Mouse (Mus musculus): ENCODE data around the gene Mterf1a. TPM values are rescaled to one million over a fixed set of nuclear protein-coding genes. Genes with fewer than 3 reads are reported as not detected.
"Not testable (repeated sequence)": the region's sequence is repeated elsewhere in the genome, so short reads cannot be mapped to it uniquely, and the experiment has no call there.

Gene Mterf1a
- 0.77 and 1.4 TPM in 2 replicates for polyA plus RNA-seq (2012; rRNA removed)

DNA sequence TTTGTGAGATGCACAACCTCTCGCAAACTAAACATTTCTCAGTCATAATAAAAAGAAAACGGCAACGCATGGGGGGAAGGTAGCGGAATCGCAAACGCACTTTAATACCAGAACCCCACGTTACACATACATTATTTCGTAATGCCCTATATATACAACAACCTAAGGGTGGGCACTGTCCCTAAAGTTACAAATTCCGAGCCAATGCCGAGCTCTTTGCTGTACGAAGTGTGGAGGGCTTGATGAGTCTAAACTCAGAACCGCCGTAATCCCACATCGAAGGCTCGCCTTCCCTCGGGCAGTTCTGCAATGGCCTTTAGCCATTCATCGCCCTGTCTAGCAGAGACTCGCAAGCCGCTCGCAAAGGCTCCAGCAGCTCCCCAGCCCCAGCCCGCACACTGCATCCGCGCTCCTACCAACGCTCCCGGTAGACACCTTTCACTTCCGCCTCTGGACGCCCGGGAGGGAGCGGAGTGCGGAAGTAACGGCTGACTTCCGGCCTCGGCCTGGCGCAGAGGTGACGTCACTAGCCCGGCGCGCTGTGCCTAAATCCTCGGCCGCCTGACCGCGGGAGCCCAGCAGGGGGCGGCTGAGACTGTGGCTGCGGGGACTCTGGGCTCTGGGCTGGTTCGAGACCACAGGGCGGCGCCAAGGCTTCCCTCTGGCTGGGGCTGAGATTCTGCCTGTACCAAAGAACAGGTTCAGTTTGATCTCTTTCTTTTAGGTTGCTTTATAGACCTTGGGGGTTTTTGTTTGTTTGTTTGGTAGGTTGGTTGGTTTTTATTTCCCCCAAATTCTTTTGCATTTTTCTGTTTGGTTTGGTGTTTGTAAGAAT lies at the start of gene Mterf1a:
Gene Mterf1a (minus strand): TSS at position 475 of the 835 bp plus-strand sequence.
- under 1% methylated on average over 10 of the region's 47 CpGs for WGBS
- DNase-seq (ENCODE audit: low read depth, low spot score), result not testable (repeated sequence)

DNA sequence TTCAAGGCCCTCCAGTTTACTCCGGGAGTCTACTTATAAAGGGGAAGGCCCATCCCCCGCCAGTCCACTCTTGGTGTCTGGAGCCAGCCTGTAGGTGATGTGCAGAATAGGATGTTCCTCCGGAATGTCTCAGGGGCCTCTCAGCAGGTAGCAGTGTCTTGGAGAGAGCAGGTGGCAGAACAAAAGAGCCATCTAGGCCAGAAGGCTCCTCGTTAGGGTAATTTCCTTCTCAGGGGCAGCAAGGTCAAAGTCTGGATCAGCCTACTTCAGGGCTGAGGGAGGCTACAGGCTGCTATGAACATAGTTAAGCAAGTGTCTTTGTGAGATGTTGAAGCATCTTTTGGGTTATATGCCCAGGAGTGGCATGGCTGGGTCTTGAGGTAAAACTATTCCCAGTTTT lies 49.4 kb upstream of the Mterf1a start:
- 44% methylated on average over 4 of the region's 4 CpGs for WGBS
- not testable (repeated sequence) for DNase-seq (ENCODE audit: low read depth, low spot score)

DNA sequence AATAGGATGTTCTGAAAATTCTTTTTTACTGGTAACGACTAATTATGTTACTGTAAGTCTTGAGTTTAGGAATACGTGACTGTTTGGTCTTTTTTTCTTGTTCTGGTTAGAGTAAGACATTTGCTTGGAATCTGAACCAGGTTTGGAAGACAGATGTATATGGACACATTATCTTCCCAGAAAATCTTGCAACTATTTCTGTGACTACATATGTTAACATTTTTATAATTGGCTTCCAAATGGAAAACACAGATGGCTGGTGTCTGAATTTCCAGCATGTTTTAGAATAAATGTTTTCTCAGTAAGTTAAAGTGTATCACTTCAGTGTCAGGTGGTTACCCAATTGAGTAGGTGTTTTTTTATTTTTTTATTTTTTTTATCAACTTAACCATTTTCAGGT lies 47.5 kb upstream of the Mterf1a start:
- DNase-seq (ENCODE audit: low read depth, low spot score), result no peak
- WGBS, result 92% methylated on average over 2 of the region's 2 CpGs

DNA sequence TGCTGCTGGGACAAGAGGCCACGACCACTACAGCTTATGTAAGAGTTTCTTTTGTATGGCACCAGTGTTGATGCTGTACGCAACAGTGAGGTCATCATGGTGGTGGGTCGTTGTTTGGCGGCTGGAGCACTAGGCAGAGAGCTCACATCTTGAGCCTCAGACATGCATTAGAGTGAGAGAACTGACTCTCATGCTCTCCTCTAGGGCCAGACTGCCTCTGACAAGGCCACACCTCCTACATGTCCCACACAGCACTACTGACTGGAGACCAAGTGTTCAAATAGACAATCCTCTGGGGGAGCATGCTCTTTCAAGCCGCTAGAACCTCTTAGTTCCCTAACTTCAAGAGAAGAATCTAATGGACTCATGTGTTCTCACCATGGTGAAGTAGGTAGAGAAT lies 45.6 kb upstream of the Mterf1a start:
- DNase-seq (ENCODE audit: low read depth, low spot score), result no peak
- WGBS, result 39% methylated on average over 5 of the region's 5 CpGs

DNA sequence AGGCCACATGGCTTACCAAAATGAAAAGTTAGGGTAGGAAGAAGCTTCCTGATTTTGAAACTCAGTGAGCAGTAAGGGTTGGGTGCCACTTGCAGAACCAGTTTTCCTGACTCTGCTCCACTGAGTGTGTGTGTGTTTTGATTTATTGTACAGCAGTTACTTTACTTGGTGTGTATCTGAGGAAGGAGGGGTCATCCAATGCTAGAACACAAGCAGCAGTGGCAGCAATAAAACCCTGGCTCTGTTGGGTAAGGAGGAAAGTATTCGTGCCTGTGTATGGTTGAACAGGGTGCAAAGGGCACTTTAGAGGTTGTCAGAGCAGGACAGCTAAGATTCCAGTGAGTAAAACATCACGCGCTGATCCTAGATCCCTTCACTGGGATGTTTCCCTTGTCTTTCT lies 45.2 kb upstream of the Mterf1a start:
- 23% methylated on average over 3 of the region's 3 CpGs for WGBS

DNA sequence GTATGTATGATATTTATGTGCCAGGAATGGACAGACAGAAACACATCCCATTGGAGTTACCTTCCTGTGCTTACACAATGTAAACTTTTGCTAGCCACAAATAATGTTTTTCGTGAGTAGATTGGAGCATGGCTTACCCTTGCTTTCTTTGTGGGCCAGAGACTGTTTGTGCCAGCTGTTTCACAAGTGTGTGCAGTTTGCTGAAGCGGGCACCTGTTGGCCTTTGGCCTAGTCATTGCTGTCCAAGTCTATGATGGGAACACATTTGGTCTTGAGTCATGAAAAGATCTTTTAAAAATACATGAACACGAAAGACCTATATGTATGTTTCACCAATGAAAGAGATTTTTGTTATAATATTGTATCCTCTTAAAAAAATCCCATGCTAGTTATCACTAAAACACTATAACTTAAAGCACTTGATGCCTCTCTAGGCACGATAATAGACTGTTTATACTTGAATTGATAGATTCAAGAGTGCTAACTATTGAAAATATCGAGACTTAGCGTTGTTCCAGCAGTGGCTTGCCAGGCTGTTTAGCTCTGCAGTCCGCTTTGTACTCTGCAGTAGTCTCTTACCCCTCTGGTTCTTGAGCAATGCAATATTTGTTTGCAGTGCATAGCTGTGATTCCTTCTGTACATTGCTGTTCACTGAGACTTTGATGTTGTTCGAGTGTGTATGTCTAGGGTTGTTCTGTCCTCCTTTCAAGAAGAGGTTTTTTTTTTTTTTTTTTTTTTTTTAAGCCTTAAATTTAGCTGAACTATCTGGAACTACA lies 42.2 kb upstream of the Mterf1a start:
- 49% methylated on average over 8 of the region's 8 CpGs for WGBS
- no peak for DNase-seq (ENCODE audit: low read depth, low spot score)

More for the DNA sequence above, 45.2 kb upstream of the Mterf1a start:
- peak; percentile 80 for DNase-seq (ENCODE audit: low read depth, low spot score)

DNA sequence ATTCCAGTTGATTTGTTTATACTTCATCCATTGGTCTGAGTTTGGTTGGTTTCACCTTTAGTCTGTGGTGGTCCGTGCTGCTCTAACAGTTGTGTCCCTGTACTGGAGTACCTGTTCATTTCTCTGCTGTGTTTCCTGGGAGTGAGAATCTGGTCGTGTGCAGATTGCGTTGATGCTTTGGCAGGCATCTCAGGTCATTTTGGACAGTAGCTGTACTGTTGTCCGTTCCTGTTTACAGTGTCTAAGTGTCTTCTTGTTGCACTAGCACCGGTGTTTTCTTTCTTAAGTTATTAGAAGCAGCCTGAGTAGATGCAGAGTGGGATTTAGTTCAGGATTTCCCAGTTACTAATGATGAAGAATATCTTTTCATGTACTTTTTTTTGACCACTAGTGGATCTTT lies 41.5 kb upstream of the Mterf1a start:
- no peak for DNase-seq (ENCODE audit: low read depth, low spot score)
- 51% methylated on average over 5 of the region's 5 CpGs for WGBS

DNA sequence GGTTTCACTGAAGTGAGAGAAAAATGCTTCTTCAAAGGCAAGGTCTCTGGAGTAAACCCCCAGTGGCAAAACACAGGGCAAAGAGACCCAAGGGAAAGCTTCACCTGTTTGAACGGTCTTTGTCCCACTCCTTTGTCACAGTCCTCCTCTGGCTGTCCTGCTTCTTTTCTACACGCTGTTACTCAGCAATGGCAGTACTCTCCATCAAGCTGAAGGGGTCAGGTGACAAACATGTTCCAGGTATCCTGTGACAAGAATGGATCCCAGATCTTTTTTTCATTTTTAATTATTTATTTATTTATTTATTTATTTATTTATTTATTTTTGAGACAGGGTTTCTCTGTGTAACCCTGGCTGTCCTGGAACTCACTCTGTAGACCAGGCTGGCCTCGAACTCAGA lies 39.8 kb upstream of the Mterf1a start:
- no peak for DNase-seq (ENCODE audit: low read depth, low spot score)
- 97% methylated on average over 3 of the region's 3 CpGs for WGBS

DNA sequence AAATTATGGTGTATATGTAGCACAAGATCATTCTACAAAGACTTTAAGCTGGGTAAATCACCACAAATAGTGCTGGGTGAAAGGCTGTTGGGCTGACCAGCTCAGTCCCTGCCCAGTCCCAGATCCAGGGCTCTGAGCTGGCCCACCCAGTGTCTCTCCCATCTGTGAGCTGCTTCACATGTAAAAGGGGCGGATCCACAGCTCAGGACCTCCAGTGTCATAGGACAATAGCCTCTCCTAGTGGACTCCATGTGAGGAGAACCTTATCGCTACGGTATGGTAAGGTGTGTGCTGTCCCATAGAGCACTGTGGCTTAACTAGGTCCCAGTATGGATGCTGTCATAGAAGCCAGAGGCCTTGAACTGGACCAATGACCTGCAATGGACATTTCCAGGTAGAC lies 37.9 kb upstream of the Mterf1a start:
- no peak for DNase-seq (ENCODE audit: low read depth, low spot score)
- WGBS, result 87% methylated on average over 3 of the region's 3 CpGs

DNA sequence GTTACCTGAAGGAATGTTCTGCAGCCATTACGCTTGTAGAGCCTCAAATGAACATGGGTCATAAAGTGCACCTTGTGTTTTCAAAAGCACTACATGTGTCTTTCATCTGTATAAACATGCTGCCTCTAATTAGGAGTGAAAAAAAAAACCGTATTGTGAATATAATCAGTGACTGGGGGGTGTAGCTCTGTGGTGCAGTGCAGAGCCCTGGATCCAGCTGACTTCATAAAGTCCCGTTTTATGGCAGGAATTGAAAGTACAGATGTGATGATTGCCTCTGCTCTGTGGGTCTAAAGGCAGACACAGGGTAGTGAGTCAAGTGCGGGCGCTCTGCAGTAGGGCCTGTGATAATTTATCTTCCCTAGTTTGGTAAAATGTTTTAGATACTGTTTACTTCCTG lies 37.0 kb upstream of the Mterf1a start:
- WGBS, result 29% methylated on average over 5 of the region's 5 CpGs
- no peak for DNase-seq (ENCODE audit: low read depth, low spot score)

DNA sequence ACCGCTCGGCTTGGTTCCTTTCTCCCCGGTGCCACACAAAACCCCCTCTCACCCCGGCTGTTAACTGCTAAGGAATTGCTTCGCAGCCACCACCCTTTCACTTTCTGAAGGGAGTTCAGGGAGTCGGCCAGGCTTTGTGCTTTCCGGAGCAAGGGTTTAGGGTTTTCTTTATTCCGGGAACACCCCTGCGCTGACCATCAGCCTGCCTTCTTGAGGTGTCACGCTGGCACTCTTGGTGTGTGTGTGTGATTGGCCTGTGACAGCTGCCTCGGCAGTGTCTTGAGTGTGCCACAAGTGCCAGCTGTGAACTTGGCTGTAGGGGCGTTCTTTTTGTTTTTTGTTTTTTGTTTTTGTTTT lies 34.9 kb upstream of the Mterf1a start:
- 1% methylated on average over 12 of the region's 12 CpGs for WGBS
- no peak for DNase-seq (ENCODE audit: low read depth, low spot score)

DNA sequence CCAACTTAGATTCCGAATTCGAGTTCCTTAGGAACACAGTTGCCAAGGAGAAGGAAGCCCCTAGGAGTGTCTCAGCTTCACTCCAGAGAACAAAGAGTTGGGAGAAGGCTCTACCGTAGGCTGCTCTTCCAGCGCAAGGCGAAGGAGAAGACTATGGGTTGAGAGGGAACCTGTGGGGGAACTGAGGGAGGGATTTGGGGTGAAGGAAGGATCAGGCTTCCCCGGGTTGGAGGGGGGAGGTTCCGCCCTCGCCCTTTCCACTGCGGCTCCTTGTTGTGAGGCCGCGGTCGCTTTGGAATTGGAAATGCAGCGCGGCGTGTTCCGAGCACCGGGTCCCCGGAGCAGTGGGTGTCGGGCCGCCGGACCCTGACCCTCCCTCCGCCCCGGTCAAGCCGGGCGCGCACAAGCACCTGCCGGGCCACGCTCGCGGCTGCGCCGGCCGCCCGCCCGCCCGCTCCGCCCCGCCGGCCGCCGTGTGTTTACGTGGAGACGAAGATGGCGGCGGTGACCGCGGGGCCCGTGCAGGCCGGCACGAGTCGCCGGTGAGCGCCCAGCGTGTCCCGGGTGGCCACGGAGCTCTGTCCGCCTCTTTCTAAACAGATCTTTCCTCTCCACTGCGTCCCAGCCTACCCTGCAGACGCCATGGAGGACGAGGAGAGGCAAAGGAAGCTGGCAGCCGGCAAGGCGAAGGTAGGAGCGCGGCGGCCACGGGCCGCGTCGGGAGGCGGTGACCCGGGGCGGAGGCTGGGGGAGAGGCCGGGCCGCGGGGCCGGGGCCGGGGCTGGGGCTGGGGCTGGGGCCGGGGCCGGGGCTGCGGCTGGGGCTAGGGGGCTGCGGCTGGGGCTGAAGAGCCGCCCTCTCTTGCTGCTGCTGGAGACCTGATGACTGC lies 34.3 kb upstream of the Mterf1a start, which contains the start of gene Akap9:
Gene Akap9 (plus strand): TSS at position 254 of the 889 bp plus-strand sequence.
- under 1% methylated on average over 79 of the region's 82 CpGs for WGBS
- DNase-seq (ENCODE audit: low read depth, low spot score), result no peak

DNA sequence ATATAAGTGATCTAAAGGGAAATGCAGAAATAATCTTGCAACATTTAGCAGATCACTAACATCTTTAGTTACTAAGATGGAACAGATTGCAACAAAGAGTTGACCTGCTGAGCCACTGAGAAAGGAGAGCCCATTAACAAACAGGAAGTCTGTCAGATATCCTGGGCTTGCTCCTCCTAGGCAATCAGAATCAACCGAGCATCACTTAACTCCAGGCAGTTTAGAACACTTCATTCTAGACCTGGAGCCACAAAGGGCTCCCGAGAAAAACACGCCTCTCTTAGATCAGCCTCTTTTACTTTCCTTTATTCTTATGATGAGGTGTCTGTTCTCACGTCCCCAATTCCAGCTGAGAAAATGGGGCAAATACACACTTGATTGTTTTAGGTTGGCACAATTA lies 32.9 kb upstream of the Mterf1a start:
- DNase-seq (ENCODE audit: low read depth, low spot score), result no peak
- WGBS, result 29% methylated on average over 4 of the region's 4 CpGs

DNA sequence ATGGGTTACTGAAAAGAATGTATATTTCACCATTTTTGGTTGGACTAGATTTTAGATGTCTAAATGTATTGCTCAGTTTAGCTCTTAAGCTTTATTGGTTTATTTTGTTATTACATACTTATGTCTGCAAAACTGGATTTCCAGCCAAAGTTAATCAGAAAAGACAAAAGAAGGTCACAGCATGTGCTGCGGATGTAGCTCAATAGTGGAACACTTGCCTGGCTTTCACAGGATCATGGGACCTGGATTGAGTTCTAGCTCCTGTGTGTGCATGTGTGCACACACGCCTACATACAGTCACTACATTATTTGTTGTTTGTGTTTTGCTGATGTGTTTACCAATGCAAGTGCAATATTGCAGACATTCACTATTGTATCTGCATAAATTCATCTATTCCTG lies 28.6 kb upstream of the Mterf1a start:
- WGBS, result 94% methylated on average over 2 of the region's 2 CpGs
- DNase-seq (ENCODE audit: low read depth, low spot score), result no peak

DNA sequence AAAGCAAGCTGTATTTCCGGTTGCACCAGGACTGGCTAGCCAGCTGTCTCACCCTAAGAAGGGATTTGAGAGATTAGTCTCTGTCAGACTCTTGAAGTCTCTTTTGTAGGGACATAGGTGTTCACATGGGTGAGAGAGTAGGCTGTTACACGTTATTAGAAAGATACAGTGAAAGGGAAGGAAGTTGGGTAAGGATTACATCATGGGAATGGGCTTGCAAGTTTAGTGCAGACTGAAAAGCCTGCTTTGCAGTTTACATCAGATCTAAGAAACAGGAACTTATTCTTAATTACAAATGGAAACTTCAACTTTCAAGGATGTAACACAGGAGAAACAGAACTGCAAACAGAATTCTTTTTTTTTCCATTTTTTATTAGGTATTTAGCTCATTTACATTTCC lies 11.7 kb upstream of the Mterf1a start:
- WGBS, result 68% methylated on average over 2 of the region's 2 CpGs

DNA sequence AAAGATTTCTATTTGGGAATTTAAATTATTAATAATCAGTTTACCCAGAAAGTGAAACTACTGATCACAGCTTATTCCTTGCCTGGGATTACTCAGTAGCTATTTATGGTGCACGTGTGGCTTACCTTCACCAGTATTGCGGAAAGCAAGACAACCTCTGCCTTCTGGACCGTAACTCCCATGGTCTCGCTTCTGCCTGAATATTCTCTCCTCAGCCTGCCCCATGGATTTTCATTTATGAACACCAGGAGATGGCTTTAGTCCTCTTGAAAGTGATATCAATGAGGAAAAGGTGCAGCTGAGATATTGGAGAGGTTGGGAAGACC lies 524 bp upstream of the Mterf1a start:
- DNase-seq (ENCODE audit: low read depth, low spot score), result not testable (repeated sequence)
- 93% methylated on average over 4 of the region's 4 CpGs for WGBS

More for the DNA sequence above, 11.7 kb upstream of the Mterf1a start:
- DNase-seq (ENCODE audit: low read depth, low spot score), result no peak

DNA sequence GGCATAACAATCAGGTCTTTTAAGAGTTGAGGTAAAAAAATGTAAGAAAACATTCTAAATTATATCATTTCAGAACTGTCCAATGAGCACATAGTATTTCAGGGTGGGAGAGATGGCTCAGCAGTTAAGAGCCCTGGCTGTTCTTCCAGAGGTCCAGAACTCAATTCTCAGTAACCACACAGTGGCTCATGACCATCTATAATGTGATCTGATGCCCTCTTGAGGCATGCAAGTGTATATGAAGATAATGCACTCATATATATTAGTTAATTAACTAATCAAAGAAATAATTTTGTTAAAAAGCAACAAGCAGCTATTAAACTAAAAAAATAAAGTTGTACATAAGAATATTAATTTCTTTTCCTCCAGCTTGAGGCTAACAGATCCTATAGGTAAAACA lies 4.5 kb downstream of the Mterf1a start:
- no peak for DNase-seq (ENCODE audit: low read depth, low spot score)

DNA sequence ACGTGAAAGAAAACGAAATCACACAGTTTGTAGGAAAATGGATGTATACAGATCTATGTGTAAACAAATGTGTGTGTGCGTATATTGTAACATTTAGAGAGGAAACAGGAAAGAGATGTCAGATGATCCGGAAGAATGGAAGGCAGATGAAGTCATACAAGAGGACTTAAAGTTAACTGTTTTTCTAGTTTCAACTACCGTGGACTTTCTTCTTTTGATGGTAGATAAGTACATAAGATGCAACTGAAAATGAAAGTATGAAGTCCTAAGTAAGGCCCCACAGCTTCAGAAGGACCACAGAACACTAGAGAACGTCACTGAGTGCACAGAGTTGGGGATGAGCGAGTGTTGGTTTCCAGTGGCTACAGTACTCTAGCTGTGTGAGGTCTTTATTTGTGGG lies 6.9 kb downstream of the Mterf1a start:
- 78% methylated on average over 7 of the region's 7 CpGs for WGBS
- DNase-seq (ENCODE audit: low read depth, low spot score), result not testable (repeated sequence)

DNA sequence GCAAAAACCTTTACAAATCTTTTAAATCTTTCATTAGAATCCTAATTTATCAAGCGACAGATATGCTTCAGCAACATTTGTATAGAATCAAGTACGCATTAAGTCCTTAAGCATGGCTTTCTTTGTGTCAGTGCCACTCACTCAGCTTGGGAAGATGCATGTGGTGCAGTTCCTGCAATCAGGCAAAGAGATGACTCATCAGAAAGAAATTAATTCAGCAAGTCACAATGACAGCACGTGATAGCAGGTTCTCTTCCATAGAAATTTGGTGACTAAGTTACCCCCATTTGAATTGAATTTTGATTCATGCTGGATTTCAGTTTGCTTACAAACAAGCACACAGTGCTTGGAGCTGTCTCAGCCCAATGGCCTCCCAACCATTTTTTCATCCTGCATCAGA lies 20.2 kb downstream of the Mterf1a start:
- no peak for DNase-seq (ENCODE audit: low read depth, low spot score)
- 83% methylated on average over 3 of the region's 3 CpGs for WGBS

DNA sequence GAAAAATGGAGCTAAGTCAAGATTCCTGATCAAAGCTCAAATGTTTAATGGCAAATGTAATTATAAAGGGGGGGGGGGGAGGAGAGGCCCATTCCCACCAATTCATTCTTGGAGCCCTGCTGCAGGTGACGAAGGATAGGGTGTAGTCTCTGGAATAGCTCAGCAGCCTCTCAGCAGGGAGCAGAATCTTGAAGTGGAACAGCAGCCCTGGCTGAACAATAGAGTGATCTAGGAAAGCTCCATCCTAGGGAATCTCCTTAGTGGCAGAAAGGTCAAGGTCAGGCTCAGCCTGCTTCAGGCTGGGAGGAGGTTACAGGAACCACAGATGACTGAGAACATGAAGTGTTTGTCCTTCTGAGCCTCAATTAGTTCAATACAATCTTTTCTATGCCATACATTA lies 21.4 kb downstream of the Mterf1a start:
- WGBS, result 62% methylated on average over 1 of the region's 1 CpGs
- DNase-seq (ENCODE audit: low read depth, low spot score), result no peak
